Mouse (Mus musculus) testis, adult 2 months (tissue): Measurements from ENCODE around the gene Gpr132. TPM values are rescaled to one million over a fixed set of nuclear protein-coding genes. Genes with fewer than 3 reads are reported as not detected.
"Not testable (repeated sequence)": the region's sequence is repeated elsewhere in the genome, so short reads cannot be mapped to it uniquely, and the experiment has no call there.

Experiments
- H3K27ac ChIP-seq: fragments of 200-500 bp; 2 replicates; pipeline ENCODE4 v1.5.1; 2012; ENCODE audit warnings: low read depth, low read length; ENCODE audit not compliant: control insufficient read depth, insufficient read depth
- H3K27me3 ChIP-seq: fragments of 200-500 bp; 2 replicates; pipeline ENCODE4 v1.6.1; 2012; ENCODE audit warnings: mild to moderate bottlenecking, low read length, moderate library complexity; ENCODE audit not compliant: control insufficient read depth, insufficient read depth
- H3K36me3 ChIP-seq: fragments of 200-500 bp; 2 replicates; pipeline ENCODE4 v1.6.1; 2012; ENCODE audit warnings: mild to moderate bottlenecking, low read length; ENCODE audit not compliant: control insufficient read depth, insufficient read depth
- H3K4me1 ChIP-seq: fragments of 200-500 bp; 2 replicates; pipeline ENCODE4 v1.6.1; 2012; ENCODE audit warnings: low read length; ENCODE audit not compliant: control insufficient read depth, insufficient read depth
- H3K4me3 ChIP-seq: fragments of 200-500 bp; 2 replicates; pipeline ENCODE4 v1.5.1; 2012; ENCODE audit warnings: low read depth, mild to moderate bottlenecking, low read length, moderate library complexity, mixed read lengths; ENCODE audit not compliant: control insufficient read depth
- CTCF ChIP-seq: fragments of 200-500 bp; IDR thresholded peaks from 2 replicates; pipeline ENCODE4 v1.5.1; 2012; ENCODE audit warnings: low read depth, mild to moderate bottlenecking, inconsistent platforms, low read length, moderate library complexity; ENCODE audit not compliant: control insufficient read depth, insufficient read depth, insufficient replicate concordance
- POLR2A ChIP-seq: fragments of 200-500 bp; IDR thresholded peaks from 2 replicates; pipeline ENCODE4 v1.6.1; 2012; ENCODE audit warnings: low read depth, mild to moderate bottlenecking, inconsistent platforms, low read length, moderate library complexity; ENCODE audit not compliant: control insufficient read depth
- polyA plus RNA-seq: library from polyadenylated mRNA; depleted of rRNA; stranded (reverse); fragments of >200 nt; gene quantifications from 2 replicates; pipeline ENCODE4 v1.2.3, GENCODE M21; 2012

The Gpr132 gene
- polyA plus RNA-seq, 1 experiment = 1.7 TPM

GRCm38 (mm10) chr12:112851116-112851515, 16.9 kb downstream of the Gpr132 start:
- no peaks in the 10 kb centered on the region for H3K4me1 ChIP-seq
- H3K4me3 ChIP-seq = no peak overlapping the region
- no peaks in the 10 kb centered on the region for H3K27me3 ChIP-seq
- H3K27ac ChIP-seq = no peak overlapping the region
- TF ChIP-seq POLR2A = no peak
- no peak for TF ChIP-seq CTCF
- H3K36me3 ChIP-seq = no peaks in the 10 kb centered on the region

GRCm38 (mm10) chr12:112850344-112850743, 17.7 kb downstream of the Gpr132 start:
- no peaks in the 10 kb centered on the region for H3K36me3 ChIP-seq
- H3K4me1 ChIP-seq = no peaks in the 10 kb centered on the region
- H3K27me3 ChIP-seq = no peaks in the 10 kb centered on the region
- H3K27ac ChIP-seq = no peak overlapping the region
- TF ChIP-seq POLR2A (no peak), CTCF (no peak)
- H3K4me3 ChIP-seq = no peak overlapping the region

GRCm38 (mm10) chr12:112849235-112850022, 18.6 kb downstream of the Gpr132 start:
- Histone ChIP-seq H3K4me1 (no peaks in the 10 kb centered on the region), H3K4me3 (no peak overlapping the region), H3K36me3 (no peaks in the 10 kb centered on the region), H3K27ac (no peak overlapping the region), H3K27me3 (no peaks in the 10 kb centered on the region)
- TF ChIP-seq CTCF = no peak
- TF ChIP-seq POLR2A = no peak

GRCm38 (mm10) chr12:112847880-112848279, 20.1 kb downstream of the Gpr132 start:
- TF ChIP-seq POLR2A (no peak), CTCF (no peak)
- H3K27me3 ChIP-seq = no peaks in the 10 kb centered on the region
- H3K27ac ChIP-seq = no peak overlapping the region
- no peaks in the 10 kb centered on the region for H3K4me1 ChIP-seq
- no peaks in the 10 kb centered on the region for H3K36me3 ChIP-seq
- H3K4me3 ChIP-seq = no peak overlapping the region

- peak; percentile 92; the same call in 1 of the 2 replicates for TF ChIP-seq CTCF
- no peak for TF ChIP-seq POLR2A
- H3K27me3 ChIP-seq = no peaks in the 10 kb centered on the region
- no peak overlapping the region for H3K4me3 ChIP-seq
- peaks cover 3% of the 10 kb centered on the region for H3K4me1 ChIP-seq
- no peaks in the 10 kb centered on the region for H3K36me3 ChIP-seq
- no peak overlapping the region for H3K27ac ChIP-seq
Observed at GRCm38 (mm10) chr12:112843803-112844202, 24.2 kb downstream of the Gpr132 start.

- H3K27ac ChIP-seq, H3K4me1 ChIP-seq, H3K4me3 ChIP-seq, H3K27me3 ChIP-seq, H3K36me3 ChIP-seq: not testable (repeated sequence)
Observed at GRCm38 (mm10) chr12:112842128-112842527, 25.9 kb downstream of the Gpr132 start.

- not testable (repeated sequence) for H3K36me3 ChIP-seq, H3K27ac ChIP-seq, H3K4me1 ChIP-seq, H3K4me3 ChIP-seq, H3K27me3 ChIP-seq
Observed at GRCm38 (mm10) chr12:112841338-112841892, 26.6 kb downstream of the Gpr132 start.
